Mouse (Mus musculus): ENCODE data around the gene Nf1.
A peak's percentile ranks its signal among the peaks of the same experiment; 100 is the strongest.

Gene Nf1

DNA sequence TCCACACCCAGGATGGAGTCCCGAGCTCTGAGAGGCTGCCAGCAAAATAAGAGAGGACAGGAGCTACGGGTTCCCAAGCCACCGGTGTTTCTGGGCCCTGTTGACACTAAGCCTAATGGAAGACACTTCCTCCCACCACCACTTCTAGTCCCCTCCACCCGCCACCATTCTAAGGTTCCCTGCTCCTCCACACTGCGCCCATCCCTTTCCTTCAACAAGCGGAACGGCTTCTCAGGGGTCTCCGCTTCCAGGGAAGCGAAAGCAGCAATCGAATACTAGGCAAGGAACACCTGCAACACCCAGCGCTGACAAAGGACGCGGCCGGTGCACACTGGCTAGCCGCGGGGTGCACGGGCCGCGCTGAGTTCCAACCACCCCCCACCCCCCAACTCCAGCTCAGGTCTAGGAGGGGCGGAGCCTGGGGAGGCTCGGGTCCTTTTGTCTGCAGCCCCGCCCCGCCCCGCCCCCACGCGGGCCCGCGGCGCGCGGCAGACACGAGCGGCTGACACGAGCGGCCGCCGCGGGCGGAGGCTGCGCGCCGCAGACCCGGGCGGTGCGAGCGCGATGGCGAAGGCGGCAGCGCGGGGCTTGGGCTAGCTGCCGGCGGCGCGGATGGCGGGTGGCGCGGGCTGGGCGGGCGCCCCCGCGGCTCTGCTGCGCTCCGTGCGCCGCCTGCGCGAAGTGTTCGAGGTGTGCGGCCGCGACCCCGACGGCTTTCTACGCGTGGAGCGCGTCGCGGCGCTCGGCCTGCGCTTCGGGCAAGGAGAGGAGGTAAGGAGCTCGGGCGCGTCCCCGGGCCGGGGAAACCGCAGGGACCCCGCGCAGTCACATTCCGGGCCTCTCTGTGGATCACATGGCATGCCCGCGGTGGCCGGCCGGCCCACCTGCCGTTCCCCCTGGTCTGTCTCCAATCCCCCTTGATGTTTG is 251.4 kb downstream of the Nf1 start, which contains the start of gene Rab11fip4:
Gene Rab11fip4, plus strand, starts transcription at position 549 of the 927 bp plus-strand sequence.
- DNase-seq, result peak in 1 of 2 experiments; percentile 17

DNA sequence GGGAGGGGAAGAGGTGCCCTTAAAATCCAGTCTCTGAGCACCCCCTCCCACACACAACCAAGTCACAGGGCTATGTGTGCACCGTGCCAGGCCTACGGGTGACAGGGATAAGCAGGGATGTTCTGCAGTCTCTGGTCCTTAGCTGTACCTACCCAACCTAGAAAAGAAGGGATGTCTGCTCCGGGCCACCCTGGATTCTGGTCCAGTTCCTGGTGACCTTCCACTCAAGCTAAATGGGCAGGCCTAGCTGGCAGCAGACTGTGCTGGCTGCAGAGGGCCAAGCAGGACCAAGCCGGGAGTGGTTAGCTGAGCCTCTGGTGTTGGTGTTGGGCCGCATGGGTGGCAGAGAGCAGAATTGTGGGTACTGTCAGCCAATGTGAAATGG is 252.1 kb downstream of the Nf1 start:
- DNase-seq, result no peak

DNA sequence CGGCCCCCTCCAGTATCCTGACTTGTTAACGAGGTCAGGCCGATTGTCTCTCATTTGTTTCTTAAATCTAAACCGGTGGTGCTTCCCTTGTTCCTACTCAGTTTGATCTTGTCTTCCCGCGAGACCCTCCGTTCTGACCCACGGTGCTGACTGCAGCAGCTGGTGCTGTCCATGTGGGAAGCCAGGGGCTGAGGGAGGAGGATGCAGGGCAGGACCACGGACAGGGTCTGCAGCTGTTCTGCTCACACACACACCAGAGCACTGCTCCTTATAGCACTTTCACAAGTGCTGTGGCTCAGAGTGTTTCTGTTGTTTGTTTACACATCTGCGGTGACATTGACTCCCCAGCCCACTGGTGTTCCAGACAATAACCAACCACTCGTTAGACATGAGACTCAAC is 254.0 kb downstream of the Nf1 start:
- DNase-seq, result no peak

DNA sequence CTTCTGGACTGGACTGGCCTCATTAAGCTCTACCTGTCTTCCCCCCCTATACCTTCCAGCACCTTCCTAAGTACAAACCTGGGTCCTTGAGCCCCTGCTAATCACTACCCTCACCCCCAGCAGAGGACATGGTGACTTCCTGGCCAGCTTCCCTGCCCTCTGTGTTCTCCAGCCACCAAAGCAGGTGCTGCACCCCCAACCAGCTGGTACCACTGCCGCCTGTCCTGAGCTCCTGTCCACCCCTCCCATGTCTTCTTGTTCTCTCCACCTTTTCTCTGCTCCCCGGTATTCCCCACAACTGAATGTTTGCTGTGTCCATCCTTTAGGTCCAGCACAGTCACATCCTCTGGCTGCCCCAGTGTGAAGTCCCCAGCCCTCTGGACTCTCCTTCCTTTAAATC is 271.0 kb downstream of the Nf1 start:
- no peak for DNase-seq

DNA sequence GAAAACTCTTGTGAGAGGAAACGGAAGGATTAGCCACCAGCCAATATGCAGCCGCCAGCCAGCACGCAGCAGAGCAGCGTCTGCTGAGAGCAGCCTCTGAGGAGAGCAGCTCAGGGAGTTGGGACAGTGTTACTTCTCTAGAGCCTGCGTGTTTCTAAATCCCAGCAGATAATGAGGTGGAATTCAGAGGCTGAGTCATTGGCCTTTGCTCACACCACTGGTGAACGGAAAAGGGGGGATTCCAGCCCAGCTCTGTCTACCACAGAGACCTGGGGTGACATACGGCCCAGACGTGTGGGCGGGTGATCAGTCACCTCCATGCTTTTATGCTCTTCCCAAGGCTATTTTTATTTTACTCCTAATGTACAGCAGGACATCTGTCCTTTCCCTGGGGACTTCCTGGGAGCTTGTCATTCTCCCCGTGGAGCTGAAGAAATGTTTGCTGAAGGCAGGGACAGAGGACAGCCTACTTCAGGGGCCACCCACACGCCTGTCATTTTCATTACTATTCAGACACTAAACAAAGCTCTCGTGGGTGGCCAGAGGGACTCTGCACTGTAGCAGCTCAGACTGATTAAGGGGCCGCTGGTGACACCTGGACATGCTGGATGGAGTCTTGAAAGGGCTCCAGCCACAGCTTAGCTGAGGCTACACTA is 271.6 kb downstream of the Nf1 start:
- no peak for DNase-seq

DNA sequence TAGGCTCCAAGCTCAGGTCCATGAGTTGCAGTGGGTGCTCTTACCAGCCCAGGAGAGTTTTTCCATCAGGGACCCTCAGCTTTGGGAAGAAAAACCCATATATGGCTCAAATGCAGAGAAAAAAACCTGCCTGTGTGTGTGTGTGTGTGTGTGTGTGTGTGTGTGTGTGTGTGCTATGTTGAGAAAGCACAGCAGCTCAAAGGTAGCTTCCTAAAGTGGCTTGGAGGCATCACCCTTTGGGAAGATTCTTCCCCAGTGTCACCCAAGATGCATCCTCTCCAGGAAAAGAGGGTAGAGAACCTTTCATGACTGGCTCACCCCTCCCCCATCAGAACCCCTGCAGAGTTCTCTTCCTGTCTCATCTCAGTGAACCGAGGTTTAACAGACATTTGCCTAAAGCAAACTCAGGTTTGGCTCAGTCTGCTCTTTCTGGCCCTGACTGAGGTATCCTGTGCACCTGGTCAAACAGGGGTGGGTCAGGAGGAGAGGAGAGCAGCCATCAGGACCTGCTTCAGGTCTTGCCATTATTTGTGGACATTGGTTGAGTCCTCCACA is 272.6 kb downstream of the Nf1 start:
- DNase-seq, result no peak

DNA sequence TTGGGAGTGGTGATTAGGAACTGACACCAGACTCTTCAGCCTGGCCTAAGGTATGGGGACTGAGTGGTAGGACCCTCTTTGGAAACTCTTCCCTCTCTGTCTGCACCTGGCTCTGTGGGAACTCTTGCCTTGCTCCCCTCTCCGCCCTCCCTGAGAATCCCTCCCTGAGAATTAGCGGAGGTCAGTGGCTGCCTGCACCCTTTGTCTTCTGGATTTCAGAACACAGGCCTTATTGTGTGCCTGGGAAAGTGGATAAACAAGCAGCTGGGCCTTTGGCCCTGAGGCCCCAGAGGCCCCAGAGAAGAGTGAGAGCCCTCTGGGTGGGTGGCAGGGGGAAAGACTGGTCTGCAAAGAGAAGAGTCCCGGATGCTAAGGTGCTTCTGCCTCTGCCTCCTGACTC is 273.6 kb downstream of the Nf1 start:
- DNase-seq, result no peak

DNA sequence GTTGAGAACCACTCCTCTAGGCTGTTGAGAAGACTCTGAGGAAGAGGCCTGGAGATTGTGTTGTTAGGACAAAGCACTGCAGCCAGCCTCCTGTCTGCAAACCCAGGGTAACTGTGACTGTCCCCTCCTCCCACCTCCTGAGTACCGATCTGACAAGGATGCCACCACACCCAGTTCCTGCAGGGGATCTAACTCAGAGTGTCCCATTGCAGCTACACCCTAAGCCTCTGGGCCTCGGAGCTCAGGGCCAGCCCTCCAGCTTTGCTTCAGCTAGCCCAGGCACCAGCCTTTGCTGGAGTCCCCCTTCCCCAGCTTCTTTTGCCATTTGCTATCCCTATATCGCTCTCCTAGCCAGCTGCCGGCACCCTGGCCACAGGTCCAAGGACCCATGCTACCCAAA is 274.2 kb downstream of the Nf1 start:
- no peak for DNase-seq

DNA sequence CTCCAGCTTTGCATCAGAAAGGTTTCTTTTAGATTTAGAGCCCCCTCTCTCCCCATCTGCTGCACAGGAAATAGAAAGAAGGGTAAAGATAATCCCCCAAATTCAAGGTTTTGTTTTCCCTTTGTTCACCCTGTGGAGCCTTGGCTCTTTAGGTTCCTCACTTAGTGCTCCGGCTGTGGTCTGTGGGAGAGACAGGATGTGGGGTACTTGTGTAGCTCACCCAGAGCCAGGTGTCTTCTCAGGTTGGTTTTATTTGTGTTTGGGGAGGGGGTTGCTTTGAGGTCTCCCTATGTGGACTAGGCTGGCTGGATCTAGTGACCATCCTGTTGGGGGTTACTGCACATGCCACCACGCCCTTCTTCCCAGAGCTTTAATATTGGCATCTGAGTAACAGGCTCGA is 275.4 kb downstream of the Nf1 start:
- no peak for DNase-seq

DNA sequence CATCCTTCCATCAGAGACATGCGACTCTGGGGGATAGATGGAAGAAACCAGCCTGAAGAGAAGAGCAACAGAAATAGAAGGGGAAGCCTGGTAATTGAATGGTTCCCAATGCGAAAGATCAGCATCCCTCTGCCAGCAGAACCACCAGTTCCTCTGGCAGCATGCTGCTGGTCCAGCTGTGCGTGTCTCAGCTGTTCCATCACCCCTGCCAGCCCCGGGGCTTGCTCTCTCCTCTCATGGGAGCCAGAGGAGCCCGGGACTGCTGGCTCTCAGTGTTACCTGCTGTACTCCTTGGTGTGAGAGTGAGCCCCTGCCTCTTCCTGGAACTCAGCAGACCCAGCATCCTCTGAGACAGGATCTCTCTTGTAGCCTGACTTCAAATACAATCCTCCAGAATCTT is 276.4 kb downstream of the Nf1 start:
- no peak for DNase-seq

DNA sequence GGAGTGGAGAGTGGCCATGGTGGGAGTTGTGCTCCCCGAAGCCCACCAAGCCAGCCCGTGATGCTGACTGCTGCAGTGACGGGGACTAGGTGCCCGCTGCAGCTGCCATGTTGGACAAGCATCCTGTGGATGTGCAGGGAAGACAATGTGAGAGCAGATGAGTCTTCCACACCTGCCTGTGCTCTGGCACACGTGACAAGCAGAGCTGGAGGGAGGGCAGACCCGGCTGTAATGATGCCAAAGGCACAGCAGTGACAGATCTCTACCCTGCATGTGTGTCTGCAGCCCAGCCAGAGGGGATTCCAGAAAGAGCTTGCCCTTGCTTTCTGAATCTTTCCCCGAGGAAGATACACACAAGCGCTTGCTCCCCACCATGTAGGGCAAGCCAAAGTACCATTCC is 278.5 kb downstream of the Nf1 start:
- no peak for DNase-seq

DNA sequence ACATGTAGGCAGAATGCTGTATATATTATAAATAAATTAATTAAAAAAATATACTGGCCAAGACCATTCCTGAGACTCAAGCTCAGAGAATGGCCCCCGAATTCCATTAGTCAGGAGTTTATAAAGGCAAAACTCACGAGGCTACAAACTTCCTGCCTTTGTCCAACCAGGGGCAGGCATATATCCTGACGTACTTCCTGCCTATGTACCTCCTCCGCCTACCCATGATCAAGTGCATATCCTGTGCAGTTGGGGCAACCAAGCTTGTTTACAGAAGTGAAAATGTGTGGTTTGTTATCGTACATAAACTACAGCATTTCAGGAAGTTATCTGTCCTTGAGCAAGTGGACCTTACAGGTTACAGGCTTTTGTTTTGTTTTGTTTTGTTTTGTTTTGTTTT is 283.5 kb downstream of the Nf1 start:
- DNase-seq, result peak; percentile 47 to 51

DNA sequence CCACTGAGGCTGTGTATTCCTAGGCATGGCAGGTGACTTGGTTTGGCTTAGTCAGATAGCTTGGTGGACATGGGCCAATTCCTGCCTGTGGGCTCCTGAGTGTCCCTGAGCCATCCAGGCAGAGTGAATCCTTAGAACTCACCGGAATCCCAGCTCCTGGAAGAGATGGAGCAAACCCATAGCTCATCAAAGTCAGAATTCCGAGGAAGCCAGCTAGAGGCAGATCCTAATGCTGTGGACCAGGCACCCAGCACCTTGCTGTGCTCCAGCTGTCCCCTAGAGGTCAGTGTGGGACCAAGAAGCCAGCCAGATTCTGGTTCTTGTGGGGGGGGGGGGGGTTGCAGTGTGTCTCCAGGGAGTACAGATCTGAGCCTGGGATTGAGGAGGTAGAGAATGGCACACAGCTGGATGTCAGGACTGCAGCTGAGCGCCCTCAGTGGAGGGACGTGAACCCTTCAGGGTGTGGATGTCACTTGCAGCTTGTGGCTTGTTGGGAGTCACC is 285.4 kb downstream of the Nf1 start:
- peak; percentile 45 to 63 for DNase-seq

DNA sequence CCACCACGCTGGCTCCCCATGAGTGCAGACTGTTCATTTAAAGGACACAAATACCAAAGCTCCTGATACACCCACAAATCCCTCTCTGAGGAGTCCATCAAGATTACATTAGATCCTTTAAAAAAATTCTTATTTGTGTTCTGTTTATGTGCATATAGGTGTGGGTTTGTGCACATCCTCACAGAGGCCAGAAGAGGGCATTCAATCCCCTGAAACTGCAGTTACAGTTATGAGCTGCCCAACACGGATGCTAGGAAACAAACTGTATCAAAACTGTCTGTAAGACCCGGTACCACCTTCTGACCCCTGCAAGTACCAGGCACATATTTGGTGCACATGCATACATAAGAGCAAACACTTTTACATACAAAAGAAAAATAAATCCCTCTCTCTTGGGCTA is 289.2 kb downstream of the Nf1 start:
- DNase-seq, result no peak

DNA sequence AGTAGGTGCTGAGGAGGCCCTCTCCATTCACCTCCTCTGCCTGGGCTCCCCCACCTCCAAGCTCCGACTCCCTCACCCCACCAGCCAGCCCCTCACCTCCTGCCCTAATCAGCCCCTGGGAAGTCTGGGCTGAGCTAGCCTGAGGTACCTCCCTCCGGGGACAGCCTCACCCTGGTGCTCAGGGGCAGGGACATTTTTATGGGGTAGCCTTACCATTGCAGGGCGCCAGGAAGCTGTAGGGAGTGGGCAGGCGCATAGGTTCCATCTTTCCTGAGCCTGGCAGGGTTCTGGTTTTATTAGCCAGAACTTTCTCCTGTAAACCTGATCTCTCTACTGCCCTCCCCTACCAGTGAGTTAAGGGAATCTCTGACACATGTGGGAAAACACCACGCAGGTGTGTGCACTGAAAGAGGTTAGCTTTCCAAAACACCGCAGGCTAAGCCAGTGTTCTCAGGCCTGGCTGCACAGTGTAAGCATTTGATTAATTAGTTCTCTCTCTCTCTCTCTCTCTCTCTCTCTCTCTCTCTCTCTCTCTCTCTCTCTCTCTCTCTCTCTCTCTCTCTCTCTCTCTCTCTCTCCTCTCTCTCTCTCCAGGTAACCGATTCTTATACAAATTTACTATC is 290.4 kb downstream of the Nf1 start:
- no peak for DNase-seq

DNA sequence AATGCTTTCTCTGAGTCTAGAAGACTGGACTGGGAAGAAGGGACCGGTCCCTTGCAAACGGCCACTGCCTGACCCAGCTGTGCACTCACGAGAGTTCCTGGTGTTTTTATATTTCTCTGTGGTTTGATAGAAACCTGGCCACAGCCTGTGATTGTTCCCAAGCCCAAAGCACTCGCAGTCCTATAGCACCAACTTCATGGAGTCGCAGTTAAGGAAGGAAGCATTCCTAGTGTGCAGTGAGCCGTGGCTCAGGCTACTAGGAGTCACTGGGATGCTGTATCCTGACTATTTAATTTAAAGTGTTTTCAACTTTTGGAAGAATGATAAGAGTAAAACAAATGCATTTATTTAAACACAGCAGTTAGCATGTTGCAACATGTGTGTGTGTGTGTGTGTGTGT is 291.0 kb downstream of the Nf1 start:
- no peak for DNase-seq

Measured in lung, adult 18-20 months (tissue).